Mouse (Mus musculus) intestine, postnatal 0 days (tissue): ENCODE results near the gene Hunk. TPM values are rescaled to one million over a fixed set of nuclear protein-coding genes. Genes with fewer than 3 reads are reported as not detected.

Experiments used
- ATAC-seq: fragments of 200-750 bp; cut with Nextera tagmentation; 2 replicates; pipeline ENCODE4 v1.8.0; 2017; ENCODE audit warnings: mild to moderate bottlenecking, moderate TSS enrichment, moderate library complexity
- H3K27ac ChIP-seq: fragments of 300-500 bp; sonication (generic); 2 replicates; pipeline ENCODE4 v1.5.1; 2014; ENCODE audit warnings: mild to moderate bottlenecking, low read depth, low read length, moderate library complexity
- H3K27me3 ChIP-seq: fragments of 300-500 bp; sonication (generic); replicated peaks from 2 replicates; pipeline ENCODE4 v1.6.1; 2014; ENCODE audit warnings: low read length, mixed read lengths; ENCODE audit not compliant: control insufficient read depth, insufficient read depth
- H3K36me3 ChIP-seq: fragments of 300-500 bp; sonication (generic); 2 replicates; pipeline ENCODE4 v1.6.1; 2014; ENCODE audit warnings: mild to moderate bottlenecking, moderate library complexity; ENCODE audit not compliant: control insufficient read depth, insufficient read depth
- H3K4me1 ChIP-seq: fragments of 300-500 bp; sonication (generic); replicated peaks from 2 replicates; pipeline ENCODE4 v1.6.1; 2014; ENCODE audit warnings: antibody characterized with exemption, low read length, mixed read lengths; ENCODE audit not compliant: control insufficient read depth, insufficient read depth
- H3K4me2 ChIP-seq: fragments of 300-500 bp; sonication (generic); replicated peaks from 2 replicates; pipeline ENCODE4 v1.6.1; 2014; ENCODE audit warnings: low read depth, mild to moderate bottlenecking, moderate library complexity
- H3K4me3 ChIP-seq: fragments of 300-500 bp; sonication (generic); 2 replicates; pipeline ENCODE4 v1.5.1; 2014; ENCODE audit warnings: low read depth, low read length
- H3K9ac ChIP-seq: fragments of 300-500 bp; sonication (generic); 2 replicates; pipeline ENCODE4 v1.6.1; 2014; ENCODE audit warnings: mild to moderate bottlenecking, low read depth, low read length
- H3K9me3 ChIP-seq: fragments of 300-500 bp; sonication (generic); 2 replicates; pipeline ENCODE4 v1.6.1; 2016; ENCODE audit warnings: mixed run types; ENCODE audit not compliant: control insufficient read depth
- CTCF ChIP-seq: sonication (generic); IDR thresholded peaks from 2 replicates; pipeline ENCODE4 v1.5.1; 2016; ENCODE audit warnings: low read depth, mild to moderate bottlenecking, control low read depth, antibody characterized with exemption, moderate library complexity
- WGBS: fragments of 180-500 bp; shearing (Covaris S2); extraction: QIAGEN DNeasy Blood & Tissue Kit; methylation state at CpG from one replicate; pipeline ENCODE4 v1.1.7; 2014; 5-methylcytosine and 5-hydroxymethylcytosine counted together
- polyA plus RNA-seq: library from polyadenylated mRNA; unstranded; fragments of >200 nt; fragmentation: Nextera tagmentation; extraction: Ambion mirVana; gene quantifications from 2 replicates; pipeline ENCODE4 v1.2.1, GENCODE M21; 2015

Gene Hunk
- polyA plus RNA-seq, 1 experiment from 2014 or later: 2.0 TPM

DNA sequence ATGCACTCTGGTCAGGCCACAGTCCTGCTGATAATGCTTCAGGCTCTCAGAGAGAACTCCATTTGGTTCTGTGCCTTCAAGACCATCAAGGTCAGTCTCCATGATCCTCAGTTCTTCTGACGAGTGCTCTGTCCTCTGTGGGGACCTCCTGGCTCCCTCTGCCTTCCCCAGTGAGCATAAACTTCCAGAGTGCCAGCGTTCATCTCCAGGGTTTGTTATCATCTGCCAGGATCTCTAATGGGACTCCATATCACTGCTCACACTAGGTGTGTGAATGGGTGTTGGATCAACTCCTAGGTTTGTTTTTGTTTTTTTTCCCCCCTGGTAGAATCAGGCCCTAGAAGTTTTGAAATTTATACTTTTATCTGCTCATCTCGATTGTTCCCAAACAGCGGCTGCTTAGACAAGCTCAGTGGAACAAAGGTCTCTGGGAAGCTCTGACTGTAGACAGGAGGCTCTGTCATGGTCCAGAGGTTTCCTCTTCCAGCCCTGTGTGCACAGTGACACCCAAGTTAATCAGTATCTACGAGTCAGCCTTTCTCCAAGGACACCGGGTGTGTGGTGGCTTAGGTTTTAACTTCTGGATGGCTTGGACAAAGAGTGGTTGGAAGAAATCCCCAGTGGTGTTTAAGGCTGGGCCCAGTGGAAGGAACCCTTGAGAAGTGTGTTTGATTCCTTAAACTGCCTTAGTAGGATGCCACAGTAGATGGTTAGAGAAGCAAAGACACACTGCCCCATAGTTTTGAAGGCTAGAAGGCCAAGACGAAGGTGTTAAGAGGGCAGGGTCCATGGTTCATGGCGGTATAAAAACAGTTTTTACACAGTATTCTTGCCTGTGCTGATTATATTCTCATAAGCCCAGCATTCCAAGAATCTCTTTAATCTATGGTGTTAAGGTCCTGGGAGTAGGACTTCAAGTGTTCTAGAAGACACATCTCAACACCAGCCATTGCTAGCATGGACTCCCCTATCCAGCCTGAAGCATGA is 26.6 kb downstream of the Hunk start:
- Histone ChIP-seq H3K9me3 (no peaks in the 10 kb centered on the region), H3K4me1 (0 out of 2 replicates have a peak, but pooled peaks cover 4% of the 10 kb centered on the region), H3K36me3 (no peaks in the 10 kb centered on the region), H3K27me3 (no peaks in the 10 kb centered on the region), H3K27ac (peak overlapping the region; percentile 88), H3K4me3 (no peak overlapping the region), H3K4me2 (no peak overlapping the region), H3K9ac (no peak overlapping the region)
- WGBS: 39% methylated on average over 8 of the region's 8 CpGs
- peak; percentile 99 for ATAC-seq
- TF ChIP-seq CTCF: peak; percentile 42

DNA sequence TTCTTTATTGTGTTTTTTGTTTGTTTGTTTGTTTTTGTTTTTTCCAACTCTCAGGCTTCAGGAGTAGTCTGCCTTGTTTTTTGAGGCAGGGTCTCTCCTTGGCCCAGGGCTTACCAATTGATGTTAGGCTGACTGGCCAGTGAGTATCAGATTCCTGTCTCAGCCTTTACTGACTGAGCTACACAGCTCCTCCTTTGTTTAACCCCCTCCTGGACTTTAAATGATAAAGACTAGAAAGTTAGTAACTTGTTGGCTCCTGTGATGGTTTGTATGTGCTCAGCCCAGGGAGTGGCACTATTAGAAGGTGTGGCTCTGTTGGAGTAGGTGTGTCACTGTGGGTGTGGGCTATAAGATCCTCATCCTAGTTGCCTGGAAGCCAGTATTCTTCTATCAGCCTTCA is 30.8 kb downstream of the Hunk start:
- no peaks in the 10 kb centered on the region for H3K9me3 ChIP-seq
- H3K27me3 ChIP-seq: no peaks in the 10 kb centered on the region
- H3K4me3 ChIP-seq: no peak overlapping the region
- no peak overlapping the region for H3K27ac ChIP-seq
- no peak overlapping the region for H3K9ac ChIP-seq
- no peak for TF ChIP-seq CTCF
- no peak overlapping the region for H3K4me2 ChIP-seq
- H3K36me3 ChIP-seq: no peaks in the 10 kb centered on the region
- no peak for ATAC-seq
- 0 out of 2 replicates have a peak, but pooled peaks cover 4% of the 10 kb centered on the region for H3K4me1 ChIP-seq

DNA sequence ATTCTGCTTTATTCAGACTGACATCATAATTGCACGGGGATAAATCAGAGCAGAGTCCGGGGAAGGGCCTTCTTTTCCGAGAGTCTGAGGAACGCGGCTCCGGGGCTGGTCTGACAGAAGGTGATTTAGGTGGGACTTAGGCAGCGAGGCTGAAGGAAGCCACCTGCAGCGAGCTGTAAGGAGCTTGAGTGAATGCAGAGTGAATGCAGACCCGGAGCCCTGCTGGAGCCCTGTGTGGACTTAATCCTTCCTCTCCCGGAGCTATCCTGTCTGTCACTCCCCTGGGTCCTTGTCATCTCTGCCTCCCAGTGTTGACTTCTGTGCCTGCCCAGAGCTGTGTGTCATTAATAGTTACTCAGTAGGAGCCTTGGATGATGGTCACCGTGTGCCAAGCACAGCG is 32.8 kb downstream of the Hunk start:
- Histone ChIP-seq H3K9me3 (no peaks in the 10 kb centered on the region), H3K4me2 (no peak overlapping the region), H3K27ac (no peak overlapping the region), H3K4me3 (no peak overlapping the region), H3K9ac (no peak overlapping the region), H3K36me3 (no peaks in the 10 kb centered on the region), H3K27me3 (no peaks in the 10 kb centered on the region), H3K4me1 (0 out of 2 replicates have a peak, but pooled peaks cover 4% of the 10 kb centered on the region)
- ATAC-seq: 0 out of 2 replicates have a peak, but pooled peaks have one; percentile 23
- TF ChIP-seq CTCF: no peak
- WGBS: 23% methylated on average over 12 of the region's 12 CpGs

GRCm38 (mm10) chr16:90421145-90421544 is 35.3 kb downstream of the Hunk start:
- Histone ChIP-seq H3K27me3 (no peaks in the 10 kb centered on the region), H3K4me2 (no peak overlapping the region), H3K9ac (no peak overlapping the region), H3K4me3 (no peak overlapping the region), H3K36me3 (no peaks in the 10 kb centered on the region), H3K27ac (no peak overlapping the region), H3K9me3 (no peaks in the 10 kb centered on the region), H3K4me1 (0 out of 2 replicates have a peak, but pooled peaks cover 4% of the 10 kb centered on the region)
- ATAC-seq: no peak
- TF ChIP-seq CTCF: peak; percentile 23; the same call in 1 of the 2 replicates
- WGBS: 34% methylated on average over 7 of the region's 7 CpGs

DNA sequence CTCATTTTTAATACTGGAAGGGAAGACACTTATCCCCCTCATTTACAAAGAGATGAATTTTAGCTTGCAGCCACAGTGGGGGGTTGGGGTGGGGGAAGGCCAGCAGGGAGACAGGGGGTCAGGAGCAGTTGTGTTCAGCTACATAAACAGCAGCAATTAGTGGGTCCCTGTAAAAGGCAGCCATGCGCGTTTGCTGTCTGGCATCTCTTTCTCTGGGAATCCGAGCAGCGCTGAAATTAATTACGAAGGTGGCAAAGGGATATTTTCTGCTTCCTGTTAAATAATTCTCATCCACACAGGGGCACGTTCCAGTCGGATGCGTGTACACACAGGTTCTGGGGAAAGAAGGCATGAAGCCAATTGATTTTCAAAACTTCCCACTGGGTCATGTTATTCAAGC is 35.7 kb downstream of the Hunk start:
- Histone ChIP-seq H3K36me3 (no peaks in the 10 kb centered on the region), H3K4me1 (0 out of 2 replicates have a peak, but pooled peaks cover 4% of the 10 kb centered on the region), H3K9me3 (no peaks in the 10 kb centered on the region), H3K9ac (no peak overlapping the region), H3K27ac (no peak overlapping the region), H3K4me2 (peak overlapping the region; percentile 9; the same call in 1 of the 2 replicates), H3K27me3 (no peaks in the 10 kb centered on the region), H3K4me3 (no peak overlapping the region)
- no peak for TF ChIP-seq CTCF
- no peak for ATAC-seq
- WGBS: 28% methylated on average over 8 of the region's 8 CpGs

- 28% methylated on average over 11 of the region's 11 CpGs for WGBS
- TF ChIP-seq CTCF: no peak
- H3K4me1 ChIP-seq: 0 out of 2 replicates have a peak, but pooled peaks cover 4% of the 10 kb centered on the region
- H3K4me2 ChIP-seq: peak overlapping the region; percentile 9; the same call in 1 of the 2 replicates
- no peak overlapping the region for H3K9ac ChIP-seq
- no peaks in the 10 kb centered on the region for H3K9me3 ChIP-seq
- peak; percentile 41 for ATAC-seq
- H3K27ac ChIP-seq: no peak overlapping the region
- H3K36me3 ChIP-seq: no peaks in the 10 kb centered on the region
- no peaks in the 10 kb centered on the region for H3K27me3 ChIP-seq
- no peak overlapping the region for H3K4me3 ChIP-seq
Measured at GRCm38 (mm10) chr16:90422108-90422529, 36.3 kb downstream of the Hunk start.
